Mouse (Mus musculus): ENCODE data around the gene Rps2.
"Not testable (repeated sequence)": the region's sequence is repeated elsewhere in the genome, so short reads cannot be mapped to it uniquely, and the experiment has no call there.

Gene Rps2

DNA sequence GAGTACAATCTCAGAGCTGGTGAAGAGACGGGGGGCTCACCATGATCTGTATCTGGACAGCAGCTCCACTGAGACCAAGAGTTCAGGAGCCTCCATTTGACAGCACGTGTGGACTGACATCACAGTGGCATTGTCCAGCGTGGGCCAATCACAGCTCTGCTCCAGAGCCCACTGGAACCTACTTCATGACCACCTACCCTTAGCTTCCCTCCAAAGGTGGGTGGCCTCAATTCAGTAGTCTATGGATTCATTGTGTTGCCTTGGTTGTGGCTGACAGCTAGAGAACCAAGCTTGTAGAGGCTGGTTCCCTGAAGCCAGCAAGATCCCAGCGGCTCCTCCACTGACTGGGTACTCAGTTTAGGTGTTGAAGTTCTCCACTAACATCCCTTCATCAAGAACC lies at the start of gene Rps2, which contains the start of gene Rnf151:
Gene Rps2 (plus strand): TSS at position 174 of the 400 bp plus-strand sequence.
Gene Rnf151 (minus strand): TSS at position 121 of the 400 bp plus-strand sequence.
- DNase-seq, result no peak

DNA sequence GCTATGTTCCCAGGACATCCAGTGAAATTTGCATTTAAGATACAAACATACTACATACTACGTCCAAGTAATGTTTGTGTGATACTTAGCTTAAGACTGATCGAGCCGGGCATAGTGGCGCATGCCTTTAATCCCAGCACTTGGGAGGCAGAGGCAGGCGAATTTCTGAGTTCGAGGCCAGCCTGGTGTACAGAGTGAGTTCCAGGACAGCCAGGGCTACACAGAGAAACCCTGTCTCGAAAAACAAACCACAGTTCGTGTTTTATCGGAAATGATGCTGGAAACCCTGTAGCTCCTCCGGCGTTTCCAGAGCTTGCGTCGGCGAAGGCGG lies 48.7 kb upstream of the Rps2 start:
- DNase-seq, result not testable (repeated sequence)

DNA sequence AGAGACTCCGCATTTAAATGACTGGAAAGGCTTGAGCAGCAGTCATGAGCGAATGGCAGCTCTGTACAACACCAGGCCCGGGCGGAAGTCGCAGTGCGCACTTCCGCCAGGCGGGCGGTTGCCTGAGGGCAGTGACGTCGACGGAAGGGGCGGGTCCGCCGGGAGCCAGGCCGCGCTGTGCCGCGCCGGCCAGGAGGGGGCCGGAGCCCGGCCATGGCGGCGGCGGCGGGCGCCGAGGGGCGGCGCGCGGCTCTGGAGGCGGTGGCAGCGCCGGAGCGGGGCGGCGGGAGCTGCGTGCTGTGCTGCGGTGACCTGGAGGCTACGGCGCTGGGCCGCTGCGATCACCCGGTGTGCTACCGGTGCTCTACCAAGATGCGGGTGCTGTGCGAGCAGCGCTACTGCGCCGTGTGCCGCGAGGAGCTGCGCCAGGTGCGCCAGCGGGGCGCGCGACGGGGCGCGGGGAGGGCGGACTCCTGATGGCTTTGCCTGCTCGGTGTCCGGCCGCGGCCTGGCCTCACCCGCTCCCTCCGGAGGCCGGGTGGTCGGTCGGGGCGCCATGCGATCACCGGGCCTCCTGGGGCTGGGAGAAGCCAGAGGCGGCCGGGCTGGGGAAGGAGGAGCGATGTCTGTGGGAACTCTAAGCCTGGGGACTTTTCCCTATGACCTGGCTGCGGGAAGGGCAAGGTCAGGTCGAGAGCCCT lies 48.2 kb upstream of the Rps2 start, which contains the start of gene Zfp598:
Gene Zfp598 (plus strand): TSS at position 143 of the 701 bp plus-strand sequence.
- DNase-seq, result peak; percentile 95

DNA sequence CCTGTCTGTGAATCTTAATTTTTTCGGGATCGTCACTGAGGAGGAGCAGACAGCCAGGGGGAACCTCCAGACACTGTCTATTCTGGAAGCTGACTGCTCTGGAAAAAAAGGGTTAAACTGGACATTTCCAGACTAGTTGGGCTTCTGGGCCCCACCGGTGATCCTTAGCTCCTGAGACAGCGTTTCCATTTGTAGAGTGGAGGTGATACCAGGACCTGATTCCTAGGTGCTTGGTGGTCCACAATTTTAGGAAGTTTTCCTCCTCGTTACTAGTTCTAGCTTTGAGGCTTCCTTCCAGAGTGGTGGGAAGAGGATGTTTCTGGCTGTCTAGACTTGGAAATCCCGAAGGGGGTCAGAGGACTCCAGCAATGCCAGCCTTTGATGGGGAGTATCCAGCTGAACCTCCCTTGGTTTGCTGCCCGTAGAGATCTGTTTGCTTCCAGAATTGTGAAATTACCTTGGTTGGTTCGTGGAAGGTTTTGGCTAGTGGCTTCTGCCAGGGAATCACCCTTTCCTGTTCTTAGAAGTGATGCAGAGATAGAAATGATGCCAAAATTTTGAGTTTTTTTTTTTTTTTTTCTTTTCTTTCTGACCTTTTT lies 47.6 kb upstream of the Rps2 start:
- no peak for DNase-seq

DNA sequence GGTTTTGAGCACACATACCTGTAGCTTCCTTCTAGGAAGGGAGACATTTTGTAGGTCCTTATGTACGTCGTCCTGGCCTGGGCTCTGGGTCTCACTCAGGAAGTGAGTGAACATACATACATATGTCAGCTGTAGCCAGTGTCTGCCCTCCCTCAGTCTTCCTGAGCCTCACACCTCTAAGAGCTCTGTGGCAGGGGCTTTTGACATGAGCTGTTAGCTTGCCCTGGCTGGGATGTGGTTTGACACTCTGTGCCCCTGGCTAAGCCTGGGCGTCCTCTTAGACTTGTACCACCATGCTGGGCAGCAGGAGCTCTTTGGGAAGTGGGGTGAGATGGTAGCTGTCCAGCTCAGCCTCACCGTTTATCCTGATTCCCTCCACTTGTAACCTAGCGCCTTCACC lies 46.6 kb upstream of the Rps2 start:
- no peak for DNase-seq

DNA sequence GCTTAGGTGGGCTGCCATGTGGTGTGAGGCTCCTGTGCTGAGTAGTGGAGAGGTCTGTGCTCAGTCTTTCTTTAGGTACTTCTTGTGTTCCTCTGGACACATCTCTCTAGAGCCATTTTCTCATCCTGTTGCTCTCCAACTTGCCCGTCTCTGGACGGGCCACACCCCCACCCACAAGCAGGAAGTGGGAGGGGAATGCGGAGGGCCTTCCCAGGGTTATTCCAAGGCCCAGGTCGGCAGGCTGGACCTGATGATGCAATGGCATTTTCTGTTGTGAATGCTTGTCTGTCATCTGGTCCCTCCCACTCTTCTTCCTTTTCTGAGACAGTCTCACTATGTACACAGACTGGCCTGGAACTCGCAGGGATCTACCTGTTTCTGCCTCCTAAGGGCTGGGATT lies 45.8 kb upstream of the Rps2 start:
- no peak for DNase-seq

DNA sequence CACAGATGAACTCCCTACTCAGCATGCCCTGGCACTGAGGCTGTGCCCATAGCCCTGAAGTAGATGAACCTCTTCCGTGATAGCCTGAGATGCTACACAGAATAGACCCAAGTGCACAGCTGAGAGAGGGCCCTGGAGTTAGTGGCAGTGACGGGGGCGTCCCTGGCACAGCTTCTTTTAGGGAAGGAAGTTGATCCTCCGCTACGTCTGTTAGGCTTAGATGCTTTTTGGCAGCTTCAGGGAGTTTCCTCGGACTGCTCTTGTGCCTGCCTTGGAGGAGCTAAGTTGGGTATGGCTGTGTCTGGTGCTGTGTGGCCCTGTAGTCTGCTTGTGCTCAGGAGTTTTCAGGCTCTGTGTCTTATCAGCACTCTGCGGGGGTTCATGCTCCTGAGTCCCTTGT lies 43.6 kb upstream of the Rps2 start:
- no peak for DNase-seq

DNA sequence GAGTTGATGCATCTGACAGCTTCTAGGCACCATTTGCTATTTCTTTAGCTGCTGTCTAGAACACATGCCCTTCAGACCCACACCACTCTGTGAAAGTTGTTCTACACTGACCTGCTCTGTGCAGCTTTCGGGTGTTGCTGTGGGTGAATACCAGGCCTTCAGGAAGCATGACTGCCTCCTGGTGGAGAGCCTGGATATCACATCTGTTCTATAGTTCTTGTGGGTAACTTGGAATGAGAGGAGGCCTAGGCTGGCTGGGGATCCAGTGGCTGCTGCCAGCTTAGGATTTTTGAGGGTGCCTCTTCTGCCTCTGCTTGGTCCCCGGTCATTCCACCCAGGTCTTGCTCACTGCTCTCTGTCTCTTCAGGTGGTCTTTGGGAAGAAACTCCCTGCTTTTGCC lies 41.7 kb upstream of the Rps2 start:
- peak; percentile 84 for DNase-seq

DNA sequence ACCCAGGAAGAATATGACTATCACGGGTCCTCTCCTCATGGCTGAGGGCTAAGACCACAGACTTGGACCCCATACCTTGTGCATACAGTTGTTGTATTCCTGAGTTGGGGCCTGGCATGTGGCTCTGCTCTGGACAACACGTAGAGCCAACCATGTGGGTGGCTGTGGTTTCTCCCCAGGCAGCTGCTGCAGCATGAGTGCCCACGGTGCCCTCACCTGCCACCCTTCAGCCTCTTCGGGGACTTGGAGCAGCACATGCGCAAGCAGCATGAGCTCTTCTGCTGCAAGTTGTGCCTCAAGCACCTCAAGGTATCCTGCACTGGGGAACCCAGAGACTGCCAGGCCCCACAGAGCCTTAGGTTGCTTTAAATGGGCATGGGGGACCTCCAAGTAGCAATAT lies 41.0 kb upstream of the Rps2 start:
- no peak for DNase-seq

DNA sequence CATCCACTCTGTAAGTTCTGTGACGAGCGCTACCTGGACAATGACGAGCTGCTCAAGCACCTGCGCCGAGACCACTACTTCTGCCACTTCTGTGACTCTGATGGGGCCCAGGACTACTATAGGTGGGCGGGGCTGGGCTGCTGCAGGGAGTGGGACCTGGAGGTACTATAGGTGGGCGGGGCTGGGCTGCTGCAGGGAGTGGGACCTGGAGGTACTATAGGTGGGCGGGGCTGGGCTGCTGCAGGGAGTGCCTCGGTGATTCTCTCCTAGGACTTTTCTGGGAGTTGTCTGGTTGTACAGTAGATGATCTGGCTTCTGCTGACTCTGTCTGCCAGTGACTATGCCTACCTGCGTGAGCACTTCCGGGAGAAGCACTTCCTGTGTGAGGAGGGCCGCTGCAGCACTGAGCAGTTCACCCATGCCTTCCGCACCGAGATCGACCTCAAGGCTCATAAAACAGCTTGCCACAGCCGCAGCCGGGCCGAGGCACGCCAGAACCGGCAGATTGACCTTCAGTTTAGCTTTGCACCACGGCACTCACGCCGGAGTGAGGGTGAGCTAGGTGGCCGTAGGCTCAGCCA lies 40.3 kb upstream of the Rps2 start:
- DNase-seq, result no peak

DNA sequence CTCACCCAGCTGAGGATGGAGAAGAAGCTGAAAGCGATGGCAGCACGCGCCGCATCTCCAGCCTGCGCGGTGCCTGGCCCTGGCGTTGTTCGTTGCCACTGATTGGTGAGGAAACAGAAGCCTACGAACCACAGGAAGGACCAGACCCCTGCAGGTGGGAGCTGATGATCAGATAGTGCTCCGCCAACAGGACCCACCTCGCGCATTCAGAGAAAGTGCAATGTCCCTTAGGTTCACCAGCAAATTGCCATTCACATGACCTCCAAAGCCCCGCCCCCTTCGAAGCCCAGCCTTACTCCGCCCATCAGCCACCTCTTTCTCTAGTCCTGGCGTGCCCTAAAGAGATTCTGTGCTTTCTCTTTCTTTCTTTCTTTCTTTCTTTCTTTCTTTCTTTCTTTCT lies 31.4 kb upstream of the Rps2 start:
- peak; percentile 53 for DNase-seq

DNA sequence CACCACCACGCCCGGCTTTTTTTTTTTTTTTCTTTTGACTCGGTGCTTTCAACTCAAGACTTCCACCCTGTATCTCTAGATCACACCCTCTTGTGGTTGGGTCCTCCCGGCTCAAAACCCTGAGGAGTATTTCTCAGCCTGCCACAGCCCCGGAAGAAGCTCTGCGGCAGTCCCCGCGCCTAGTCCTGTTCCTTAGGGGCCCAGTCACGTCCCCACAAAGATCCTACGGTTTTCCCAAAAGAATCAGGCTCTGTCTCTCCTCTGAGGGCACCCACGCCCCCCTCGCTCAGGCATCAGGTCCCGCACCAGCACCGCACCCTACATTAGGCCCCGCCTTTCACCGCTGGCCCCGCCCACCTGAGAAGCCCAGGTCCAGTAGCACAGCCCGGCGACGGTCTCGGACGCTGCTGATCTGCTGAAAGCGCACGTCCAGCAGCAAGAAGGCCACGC lies 30.7 kb upstream of the Rps2 start:
- peak; percentile 62 for DNase-seq

DNA sequence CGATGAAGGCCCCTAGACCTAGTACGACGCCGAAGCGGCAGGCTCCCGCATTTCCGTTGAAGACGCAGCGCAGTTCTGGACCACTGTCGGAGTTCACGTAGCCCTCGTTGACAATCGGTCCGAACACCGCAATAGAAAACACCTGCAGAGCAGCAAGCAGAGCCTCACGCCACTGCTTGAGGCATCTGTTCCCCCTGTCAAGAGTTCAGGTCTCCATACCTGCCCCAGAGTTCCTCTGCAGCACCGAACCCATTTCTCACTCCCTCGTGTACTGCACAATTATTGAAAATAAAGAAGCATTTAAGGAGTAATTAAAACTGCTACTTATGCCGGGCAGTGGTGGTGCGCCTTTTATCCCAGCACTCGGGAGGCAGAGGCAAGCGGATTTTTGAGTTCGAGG lies 30.3 kb upstream of the Rps2 start:
- DNase-seq, result no peak

DNA sequence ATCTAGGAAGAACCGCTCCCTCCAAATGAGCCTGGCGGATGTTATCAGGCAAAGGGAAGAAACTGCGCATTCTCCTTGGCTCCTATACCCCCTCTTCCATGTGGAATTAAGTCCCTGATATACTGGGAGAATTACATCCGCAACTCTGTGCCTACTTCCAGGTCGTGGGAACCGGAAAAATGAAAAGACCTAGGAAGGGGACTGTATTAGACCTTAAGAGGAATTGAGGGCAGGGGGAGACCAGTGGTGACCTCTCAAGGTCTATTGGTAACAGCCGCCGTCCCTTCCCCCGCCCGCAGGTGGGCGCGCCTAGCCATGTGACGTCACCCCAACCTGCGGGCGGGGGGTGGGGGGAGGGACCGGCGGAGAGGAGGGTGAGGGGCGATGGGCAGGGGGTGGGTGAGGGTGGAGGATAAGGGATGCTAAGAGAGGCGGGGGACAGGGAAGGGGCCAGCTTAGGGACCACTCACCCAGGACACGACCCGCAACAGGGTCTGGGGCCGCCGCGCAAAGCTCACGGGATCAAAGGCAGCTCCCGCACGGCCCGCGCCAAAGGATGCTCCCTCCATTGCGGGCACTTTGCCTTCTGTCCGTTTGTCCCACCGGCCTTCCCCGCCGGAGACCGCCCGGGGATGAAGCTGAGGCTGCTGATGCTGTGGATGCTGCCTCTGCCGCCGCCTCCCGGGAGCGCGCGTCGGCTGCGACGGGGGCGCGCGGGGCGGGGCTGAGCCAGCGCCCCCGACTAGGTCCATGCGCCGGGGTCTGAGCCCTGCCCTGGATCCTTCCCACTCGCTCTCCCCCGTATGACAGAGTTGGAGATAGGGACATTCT lies 28.4 kb upstream of the Rps2 start, which contains the start of gene Syngr3:
Gene Syngr3 (minus strand): TSS at position 705 of the 831 bp plus-strand sequence.
- DNase-seq, result peak; percentile 60

DNA sequence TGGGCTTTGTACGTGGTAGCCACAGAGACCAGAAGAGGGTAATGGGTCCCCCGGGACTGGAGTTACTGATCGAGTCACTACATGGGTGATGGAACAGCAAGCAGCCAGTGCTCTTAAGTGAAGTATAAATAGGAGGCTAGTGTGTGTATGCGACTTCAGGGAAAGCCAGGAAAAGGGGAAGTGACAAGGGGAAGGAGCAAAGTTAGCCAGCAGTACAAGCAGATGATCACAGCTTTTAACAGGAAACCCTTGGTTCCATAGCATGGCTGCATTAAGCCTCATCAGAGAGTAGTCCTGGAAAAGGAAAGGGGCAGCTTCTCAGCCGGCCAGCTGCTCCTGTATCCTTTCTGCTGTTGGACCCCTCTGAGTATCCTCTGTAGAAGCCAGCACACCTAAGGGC lies 25.5 kb upstream of the Rps2 start:
- no peak for DNase-seq

DNA sequence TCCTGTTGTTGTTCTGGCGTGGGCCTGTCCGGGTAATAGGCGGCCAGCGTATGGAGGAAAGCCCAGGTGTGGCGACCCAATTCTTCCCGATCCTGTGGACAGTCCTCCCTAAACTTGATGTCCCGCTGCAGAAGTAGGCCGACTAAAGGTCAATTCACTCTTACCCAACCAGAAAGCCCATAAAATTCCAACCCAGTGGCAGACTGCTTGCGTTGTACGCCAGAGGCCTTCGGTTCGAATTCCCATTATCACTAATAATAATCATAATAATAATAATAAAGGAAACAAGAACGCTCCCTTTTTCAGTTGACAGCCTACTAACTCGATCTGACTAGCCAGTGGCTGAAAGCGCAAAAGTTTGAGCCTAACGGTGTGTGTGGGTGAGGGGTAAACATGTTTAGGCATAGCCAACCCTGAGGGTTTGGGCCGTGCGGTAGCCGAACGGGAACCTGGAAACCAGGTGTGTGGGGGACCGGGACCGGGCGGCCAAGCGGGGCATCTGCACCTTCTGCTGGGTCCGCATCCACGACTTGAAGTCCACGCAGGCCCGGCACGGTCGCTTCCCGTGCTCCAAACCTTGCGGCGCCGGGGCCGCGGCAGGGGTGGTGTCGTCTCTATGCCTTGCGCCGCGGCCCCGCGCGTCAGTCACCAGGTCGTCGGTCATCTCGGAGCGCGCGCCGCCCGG lies 22.4 kb upstream of the Rps2 start:
- no peak for DNase-seq

DNA sequence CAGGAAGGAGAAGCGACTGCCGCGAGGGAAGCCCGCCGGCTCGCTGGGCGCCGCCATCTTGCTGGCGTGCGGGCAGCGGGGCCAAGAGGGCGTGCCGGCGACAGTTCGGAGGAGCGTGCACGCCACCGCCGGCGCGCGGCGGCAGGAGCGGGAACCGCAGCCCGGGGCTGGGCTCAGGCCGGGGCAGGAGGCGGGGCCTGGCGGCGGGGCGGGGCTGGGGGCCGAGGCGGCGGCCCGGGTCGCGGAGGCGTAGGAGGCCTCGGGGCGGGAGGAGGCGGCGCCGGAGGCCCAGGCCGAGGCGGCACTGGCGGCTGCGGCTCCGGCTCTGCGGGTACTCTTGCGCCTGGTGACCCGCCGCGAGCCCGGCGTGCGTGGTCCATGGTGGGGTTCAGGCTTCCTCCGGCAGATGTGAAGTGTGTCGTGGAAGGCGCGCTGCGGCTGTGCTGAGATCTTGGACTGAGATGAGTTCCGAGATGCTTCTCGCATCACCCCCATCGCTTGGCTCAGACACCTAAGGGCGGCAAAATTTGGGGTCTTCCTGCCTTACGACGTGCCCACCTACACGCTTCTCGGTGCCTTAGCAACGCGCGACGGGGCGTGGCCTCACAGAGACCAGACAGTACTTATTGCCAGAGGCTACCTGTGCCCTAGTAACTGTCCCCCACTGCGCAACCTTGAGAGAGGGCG lies 21.8 kb upstream of the Rps2 start, which contains the start of the genes Gfer and Noxo1:
Gene Gfer (minus strand): TSS at position 146 of the 687 bp plus-strand sequence.
Gene Noxo1 (plus strand): TSS at position 224 of the 687 bp plus-strand sequence.
- peak; percentile 92 for DNase-seq

DNA sequence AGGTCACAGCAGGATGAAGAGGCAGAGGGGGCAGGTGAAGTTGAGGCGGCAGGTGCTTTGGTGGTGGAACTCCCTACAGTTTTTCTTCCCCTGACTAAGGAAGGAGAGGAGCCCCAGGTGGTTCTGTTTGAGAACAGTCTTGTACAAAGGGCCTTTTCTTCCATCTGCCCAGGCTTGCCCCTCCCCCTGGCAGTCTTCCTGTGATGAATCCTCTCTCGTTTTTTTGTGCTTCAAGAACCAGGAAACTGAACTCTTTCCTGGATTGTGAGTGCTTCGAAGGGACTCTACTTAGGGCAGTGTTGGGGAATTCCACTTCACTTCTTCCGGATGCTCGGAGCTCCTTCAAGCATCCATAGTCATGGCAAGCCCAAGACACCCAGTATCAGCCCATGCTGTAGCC lies 19.9 kb upstream of the Rps2 start:
- no peak for DNase-seq

DNA sequence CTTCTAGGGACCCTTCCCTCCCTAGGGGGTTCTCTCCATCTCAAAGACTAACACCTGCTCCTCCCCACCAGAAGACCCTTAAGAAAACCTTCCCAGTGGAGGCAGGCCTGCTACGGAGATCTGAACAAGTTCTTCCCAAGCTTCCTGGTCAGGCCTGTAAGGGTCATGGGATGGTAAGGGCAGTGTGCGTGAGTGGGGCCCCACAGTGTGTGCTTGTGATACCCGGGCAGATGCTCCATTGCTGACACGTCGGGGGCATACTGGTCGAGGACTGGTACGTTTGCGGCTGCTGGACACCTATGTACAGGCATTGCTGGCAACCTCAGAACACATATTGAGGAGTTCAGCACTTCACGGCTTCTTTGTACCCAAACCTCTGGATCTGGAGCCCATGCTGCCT lies 19.2 kb upstream of the Rps2 start:
- no peak for DNase-seq

DNA sequence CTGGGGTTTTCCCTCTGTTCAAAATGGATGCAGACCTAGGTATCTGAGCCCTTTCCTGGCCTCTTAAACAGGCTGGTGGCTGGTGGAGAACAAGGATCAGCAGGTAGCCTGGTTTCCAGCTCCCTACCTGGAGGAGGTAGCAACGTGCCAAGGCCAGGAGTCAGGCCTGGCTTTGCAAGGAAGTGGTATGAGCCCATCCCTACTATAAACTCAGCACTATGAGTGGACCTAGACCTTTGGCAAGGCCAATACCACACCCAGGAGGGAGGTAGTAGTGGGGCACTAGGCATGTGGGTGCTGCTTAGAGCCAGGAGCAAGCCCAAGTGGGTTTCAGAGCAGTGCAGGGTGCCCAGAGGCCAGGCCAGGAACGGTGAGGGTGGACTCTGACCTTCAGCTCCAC lies 18.4 kb upstream of the Rps2 start:
- no peak for DNase-seq

DNA sequence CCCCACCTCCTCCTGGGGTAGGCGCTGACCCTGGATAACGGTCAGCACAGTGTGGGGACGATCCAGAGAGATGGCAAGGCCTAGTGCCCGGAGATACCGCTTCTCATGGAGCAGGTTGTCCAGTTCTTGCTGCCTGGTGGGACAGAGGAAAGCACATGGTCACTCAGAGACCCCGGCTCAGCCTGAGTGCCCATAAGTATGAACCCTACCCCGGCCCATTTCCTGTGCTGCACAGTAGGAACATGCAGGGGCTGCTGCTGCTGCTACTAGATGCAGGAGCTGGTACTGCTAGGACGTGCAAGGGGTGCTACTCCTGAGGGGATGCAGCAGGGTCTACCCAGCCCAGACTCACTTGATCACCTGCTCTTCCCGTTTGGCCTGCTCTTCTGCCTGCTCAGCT lies 16.7 kb upstream of the Rps2 start:
- DNase-seq, result no peak

DNA sequence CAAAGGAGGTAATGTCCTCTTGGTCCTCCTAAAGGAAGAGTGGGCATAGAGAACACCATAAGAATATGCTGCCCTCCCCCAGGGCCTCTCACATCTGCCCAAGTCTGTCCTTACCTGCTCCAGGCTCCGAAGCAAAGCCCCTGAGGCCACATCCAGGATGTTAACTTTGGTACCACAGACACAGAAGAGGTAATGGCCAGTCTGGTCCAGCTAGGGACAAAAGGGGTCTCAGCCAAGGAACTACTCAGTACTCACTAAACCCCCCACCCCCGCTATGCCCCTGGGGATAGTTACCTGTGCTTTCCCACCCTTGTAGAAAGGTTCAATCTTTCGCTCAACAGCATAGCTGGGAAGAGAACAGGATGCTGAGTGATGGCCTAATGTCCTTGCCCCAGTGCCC lies 12.1 kb upstream of the Rps2 start:
- DNase-seq, result no peak

Measured in retina, postnatal 1 day (tissue).